Mouse (Mus musculus) lung, adult 2 months (tissue): Measurements from ENCODE around the gene Cstf2t.

ENCODE experiments used
- CTCF ChIP-seq: fragments of 200-500 bp; IDR thresholded peaks from 2 replicates; pipeline ENCODE4 v1.5.1; 2011; ENCODE audit warnings: mild to moderate bottlenecking, low read length, control low read depth; ENCODE audit not compliant: insufficient read depth
- POLR2A ChIP-seq: fragments of 200-500 bp; IDR thresholded peaks from 2 replicates; pipeline ENCODE4 v1.6.1; 2011; ENCODE audit warnings: low read depth, mild to moderate bottlenecking, control low read depth, low read length, borderline replicate concordance; ENCODE audit errors: extremely low read depth

DNA sequence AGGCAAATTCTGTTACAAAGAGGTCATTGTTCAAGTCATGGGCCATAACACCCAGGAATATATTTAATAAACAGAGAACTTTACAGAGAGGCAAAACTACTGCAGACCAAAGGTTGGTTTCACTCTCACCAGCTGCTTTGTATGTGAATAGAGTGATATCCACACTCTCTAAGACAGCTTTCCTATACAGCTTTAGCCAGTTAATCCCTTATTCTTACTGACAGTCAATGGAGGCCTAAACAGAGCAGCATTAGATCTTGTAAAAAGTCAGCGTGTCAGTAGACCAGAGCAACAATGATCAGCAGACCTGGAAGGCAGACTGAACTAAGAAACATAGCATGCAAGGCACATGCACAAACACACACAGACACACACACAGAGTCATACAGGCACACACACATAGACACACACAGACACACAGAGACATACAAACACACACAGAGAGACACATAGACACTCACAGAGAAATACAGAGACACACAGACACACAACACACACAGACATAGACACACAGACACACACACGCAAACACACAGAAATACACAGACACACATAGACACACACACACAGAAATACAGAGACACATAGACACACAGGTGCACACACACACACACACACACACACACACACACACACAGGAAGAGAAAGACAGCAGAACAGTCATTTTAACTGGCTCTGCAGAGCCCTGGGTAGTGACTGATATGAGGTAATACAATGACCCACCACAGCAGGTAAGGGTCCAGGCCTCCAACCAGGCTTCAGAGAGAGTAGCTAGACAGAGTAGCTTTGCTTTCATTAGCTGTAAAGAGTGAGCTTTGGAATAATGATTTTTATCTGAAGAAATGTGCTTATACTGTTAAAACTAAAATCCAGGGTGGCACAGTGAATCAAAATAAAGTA, 41.4 kb upstream of the Cstf2t start:
- TF ChIP-seq CTCF (no peak), POLR2A (no peak)
